Mouse (Mus musculus) cerebellum, adult 2 months (tissue): ENCODE data around the gene Ptpra. TPM values are rescaled to one million over a fixed set of nuclear protein-coding genes. Genes with fewer than 3 reads are reported as not detected.

ENCODE experiments used
- DNase-seq, 2 experiments: peaks; one replicate each; pipeline ENCODE4 v3.0.0; 2021
- H3K27ac ChIP-seq: fragments of 200-500 bp; 2 replicates; pipeline ENCODE4 v1.5.1; 2012; ENCODE audit warnings: low read length, control low read depth, inconsistent platforms; ENCODE audit not compliant: insufficient read depth
- H3K27me3 ChIP-seq: fragments of 200-500 bp; 2 replicates; pipeline ENCODE4 v1.6.1; 2012; ENCODE audit warnings: inconsistent platforms, mild to moderate bottlenecking, low read length, moderate library complexity; ENCODE audit not compliant: control insufficient read depth, insufficient read depth
- H3K4me1 ChIP-seq: fragments of 200-500 bp; 2 replicates; pipeline ENCODE4 v1.6.1; 2011; ENCODE audit warnings: low read length; ENCODE audit not compliant: control insufficient read depth, insufficient read depth
- H3K4me3 ChIP-seq: fragments of 200-500 bp; replicated peaks from 2 replicates; pipeline ENCODE3; 2011; ENCODE audit warnings: mild to moderate bottlenecking, low read depth, low read length, control low read depth; ENCODE audit not compliant: insufficient read depth
- CTCF ChIP-seq: fragments of 200-500 bp; IDR thresholded peaks from 2 replicates; pipeline ENCODE4 v1.5.1; 2011; ENCODE audit warnings: low read depth, mild to moderate bottlenecking, control low read depth, low read length, moderate library complexity, borderline replicate concordance; ENCODE audit not compliant: insufficient read depth
- POLR2A ChIP-seq: fragments of 200-500 bp; IDR thresholded peaks from 2 replicates; pipeline ENCODE4 v1.6.1; 2011; ENCODE audit warnings: low read length, control low read depth, borderline replicate concordance; ENCODE audit not compliant: insufficient read depth
- WGBS: fragments of 180-500 bp; shearing (Covaris S2); methylation state at CpG from one replicate; pipeline ENCODE4 v1.1.7; 2018; 5-methylcytosine and 5-hydroxymethylcytosine counted together
- polyA plus RNA-seq: library from polyadenylated mRNA; depleted of rRNA; stranded (reverse); fragments of >200 nt; gene quantifications from 2 replicates; pipeline ENCODE4 v1.2.3, GENCODE M21; 2012

The Ptpra gene
- polyA plus RNA-seq, 1 experiment, result 159 TPM

DNA sequence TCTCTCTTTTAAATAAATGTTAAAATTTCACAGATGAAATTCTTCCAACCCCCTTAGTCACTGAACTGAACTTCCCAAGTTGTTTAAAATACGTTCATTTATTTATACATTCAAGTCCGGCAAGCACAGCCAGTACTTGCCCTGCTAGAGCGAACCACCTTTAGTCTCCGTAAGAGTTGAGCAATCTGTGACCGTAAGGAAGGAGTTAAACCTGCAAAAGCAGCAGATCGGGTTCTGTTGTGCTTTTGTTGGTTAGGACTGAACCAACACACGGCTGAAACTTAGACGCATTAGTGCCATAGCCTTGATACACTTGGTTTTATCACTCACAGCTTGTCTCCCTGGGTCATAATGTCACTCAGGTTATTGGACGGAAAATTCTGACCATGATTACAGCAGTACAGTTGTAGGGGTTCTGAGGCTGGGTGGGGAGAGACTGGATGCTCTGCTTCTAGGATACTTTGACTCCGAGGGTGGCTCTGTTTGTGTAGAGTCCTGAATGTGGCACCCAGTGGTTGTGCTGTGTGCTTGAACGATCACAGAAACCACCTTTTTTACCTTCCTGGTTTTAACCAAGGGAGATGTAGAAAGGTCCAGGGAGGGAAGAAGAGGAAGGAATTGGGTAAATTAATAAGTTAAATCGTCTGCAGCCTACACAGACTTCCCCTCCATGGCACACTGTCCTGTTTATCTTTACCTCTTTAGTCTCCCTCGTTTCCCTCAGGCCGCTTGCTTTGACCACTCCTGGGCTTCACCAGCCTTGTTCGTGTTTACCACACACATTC is 11.4 kb downstream of the Ptpra start:
- no peak for TF ChIP-seq CTCF
- no peak for TF ChIP-seq POLR2A
- no peak overlapping the region for H3K27ac ChIP-seq
- 77% methylated on average over 15 of the region's 15 CpGs for WGBS
- peaks cover 7% of the 10 kb centered on the region for H3K4me1 ChIP-seq
- H3K27me3 ChIP-seq, result no peaks in the 10 kb centered on the region
- H3K4me3 ChIP-seq, result no peak overlapping the region
- no peak for DNase-seq

DNA sequence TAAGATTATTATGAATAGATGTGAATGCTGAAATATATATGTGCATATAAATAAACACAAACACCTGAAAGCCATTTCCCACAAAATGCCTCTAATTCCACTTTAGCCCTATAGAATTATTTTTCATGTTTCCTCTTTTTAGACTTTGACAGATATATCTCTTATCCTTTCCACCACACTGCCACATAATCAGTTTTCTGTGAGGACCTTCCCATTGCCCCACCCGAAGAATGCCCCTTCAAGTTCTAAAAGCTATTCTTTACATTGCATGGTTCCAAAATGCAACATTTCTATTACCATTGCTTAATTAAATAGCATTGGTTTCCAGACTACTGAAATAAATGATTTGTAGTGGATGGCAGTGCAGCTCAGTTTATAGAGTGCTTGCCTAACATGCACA is 16.4 kb downstream of the Ptpra start:
- Histone ChIP-seq H3K27ac (no peak overlapping the region), H3K4me3 (no peak overlapping the region), H3K27me3 (no peaks in the 10 kb centered on the region), H3K4me1 (no peaks in the 10 kb centered on the region; the same call in 1 of the 2 replicates)
- DNase-seq, result no peak
- TF ChIP-seq CTCF (no peak), POLR2A (no peak)
- 96% methylated on average over 1 of the region's 1 CpGs for WGBS

DNA sequence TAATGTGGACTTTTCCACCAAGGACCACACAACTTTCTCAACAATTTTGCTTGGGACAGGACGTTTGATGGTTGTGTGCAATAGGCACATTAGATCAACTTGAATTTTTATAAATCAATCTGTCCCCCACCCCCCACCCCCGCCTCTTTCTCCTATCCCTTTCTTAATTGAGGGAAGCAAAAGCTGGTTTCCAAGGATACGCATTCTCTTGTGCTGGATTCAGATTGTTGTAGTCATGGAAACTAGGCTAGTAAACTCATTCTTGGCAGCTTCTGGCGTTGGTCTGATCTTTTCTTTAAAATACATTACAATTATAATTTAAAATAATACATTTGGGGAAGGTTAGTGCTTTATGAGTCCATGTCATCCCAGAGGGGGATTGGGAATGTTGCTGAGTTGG is 19.3 kb downstream of the Ptpra start:
- Histone ChIP-seq H3K27me3 (no peaks in the 10 kb centered on the region), H3K4me1 (0 out of 2 replicates have a peak, but pooled peaks cover 2% of the 10 kb centered on the region), H3K4me3 (no peak overlapping the region), H3K27ac (no peak overlapping the region)
- TF ChIP-seq POLR2A (no peak), CTCF (no peak)
- WGBS, result 47% methylated on average over 4 of the region's 4 CpGs
- DNase-seq, result no peak

DNA sequence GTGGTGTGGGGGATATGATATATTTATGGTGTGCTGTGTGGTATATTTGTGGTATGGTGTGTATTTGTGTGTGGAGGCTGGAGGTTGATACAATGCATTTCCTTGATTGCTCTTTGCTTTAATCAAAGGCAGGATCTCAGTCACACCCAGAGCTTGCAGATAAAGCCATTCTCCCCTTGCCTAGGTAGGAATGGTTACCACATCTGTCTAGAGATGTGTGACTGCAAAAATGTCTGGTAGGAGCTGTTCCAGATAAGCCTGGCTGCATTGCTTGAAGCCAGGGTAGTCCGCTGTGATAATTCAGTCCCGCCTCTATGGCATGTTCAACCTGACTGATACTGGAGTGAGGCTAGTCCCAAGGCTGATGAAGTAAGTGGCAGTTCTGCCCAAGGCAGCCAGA is 19.9 kb downstream of the Ptpra start:
- Histone ChIP-seq H3K4me3 (no peak overlapping the region), H3K27me3 (no peaks in the 10 kb centered on the region), H3K4me1 (0 out of 2 replicates have a peak, but pooled peaks cover 2% of the 10 kb centered on the region), H3K27ac (no peak overlapping the region)
- WGBS, result 66% methylated on average over 2 of the region's 2 CpGs
- no peak for DNase-seq
- TF ChIP-seq CTCF (no peak), POLR2A (no peak)

DNA sequence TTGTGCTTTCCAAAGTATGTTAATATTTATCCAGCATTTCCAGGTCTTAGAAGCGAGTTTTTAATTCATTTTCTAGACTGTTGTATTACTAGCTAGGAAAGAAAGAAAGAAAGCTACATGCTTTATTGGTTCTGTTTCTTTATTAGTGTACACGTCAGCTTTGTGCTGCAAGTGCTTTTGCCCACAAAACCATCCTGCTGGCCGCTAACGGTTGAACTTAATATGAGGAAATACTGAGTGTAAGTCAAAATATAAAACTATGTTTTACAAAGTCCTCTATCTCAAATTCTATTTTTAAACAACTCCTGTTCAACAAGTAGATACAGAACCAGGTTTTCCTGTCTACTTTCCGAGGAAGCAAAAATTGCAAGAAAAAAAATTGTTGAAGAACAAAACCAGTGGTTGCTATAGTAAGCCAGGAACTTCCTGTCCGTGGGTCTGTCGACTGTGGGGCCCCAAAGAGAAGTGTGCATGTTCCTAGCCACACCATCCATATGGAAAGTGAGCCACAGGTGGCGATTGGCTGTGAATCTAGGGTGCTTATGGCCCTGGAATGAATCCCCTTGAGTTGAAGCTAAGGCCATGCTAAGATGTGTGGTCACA is 22.9 kb downstream of the Ptpra start:
- peaks cover 13% of the 10 kb centered on the region; the same call in 1 of the 2 replicates for H3K4me1 ChIP-seq
- H3K27ac ChIP-seq, result no peak overlapping the region
- 72% methylated on average over 8 of the region's 8 CpGs for WGBS
- TF ChIP-seq CTCF (no peak), POLR2A (no peak)
- no peak overlapping the region for H3K4me3 ChIP-seq
- no peak for DNase-seq
- H3K27me3 ChIP-seq, result no peaks in the 10 kb centered on the region

DNA sequence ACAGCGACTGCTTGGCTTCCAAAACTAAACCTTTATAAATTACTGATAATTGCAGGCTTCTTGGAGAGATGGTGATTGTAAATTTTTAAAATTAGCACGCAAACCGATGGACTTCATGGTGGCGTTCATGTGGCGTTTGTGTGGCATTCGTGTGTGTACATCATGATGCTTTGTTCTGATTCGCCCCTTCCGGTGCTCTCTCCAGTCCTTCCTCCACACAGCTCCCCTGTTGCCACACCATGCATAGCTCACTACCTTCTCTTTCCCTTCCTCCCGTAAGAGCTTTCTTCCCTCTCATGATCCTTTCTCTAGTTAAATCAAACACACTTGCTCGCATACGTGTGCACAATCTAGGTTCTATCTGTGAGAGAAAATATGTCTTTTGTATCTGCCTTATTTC is 25.7 kb downstream of the Ptpra start:
- 93% methylated on average over 11 of the region's 11 CpGs for WGBS
- no peak for DNase-seq
- no peak overlapping the region for H3K27ac ChIP-seq
- TF ChIP-seq POLR2A, result no peak
- TF ChIP-seq CTCF, result no peak
- no peak overlapping the region for H3K4me3 ChIP-seq
- H3K4me1 ChIP-seq, result peaks cover 13% of the 10 kb centered on the region
- H3K27me3 ChIP-seq, result no peaks in the 10 kb centered on the region

DNA sequence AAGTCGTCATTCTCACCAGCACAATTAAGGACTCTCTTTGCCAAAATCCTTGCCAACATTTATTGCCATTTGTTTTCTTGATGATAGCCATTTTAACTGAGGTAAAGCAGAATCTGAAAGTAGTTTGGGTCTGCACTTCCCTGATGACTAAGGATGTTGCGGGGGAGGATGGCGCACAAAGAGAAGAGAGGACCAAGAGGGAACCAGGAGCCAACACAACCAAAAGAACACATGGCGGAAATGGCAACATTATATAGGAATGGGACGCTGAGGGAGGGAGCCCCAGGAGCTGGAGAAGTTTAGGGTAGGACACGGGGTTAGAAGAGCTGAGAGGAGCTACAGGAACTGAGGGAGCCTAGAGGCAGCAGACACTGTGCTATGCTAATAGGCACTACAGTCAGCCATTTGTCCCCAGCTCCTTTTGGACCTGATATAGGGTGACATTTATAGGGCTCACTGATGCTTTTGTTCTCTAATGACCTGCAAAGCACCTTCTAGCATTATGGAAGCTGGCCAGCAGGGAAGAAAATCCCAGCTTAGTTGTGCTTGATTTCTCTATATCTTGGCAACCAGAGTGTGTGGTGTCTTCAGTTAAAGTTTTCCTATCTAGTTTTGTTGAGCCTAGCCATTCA is 26.7 kb downstream of the Ptpra start:
- Histone ChIP-seq H3K27me3 (no peaks in the 10 kb centered on the region), H3K4me3 (no peak overlapping the region), H3K4me1 (peaks cover 13% of the 10 kb centered on the region), H3K27ac (no peak overlapping the region)
- DNase-seq, result peak in 1 of 2 experiments; percentile 29
- 49% methylated on average over 6 of the region's 6 CpGs for WGBS
- TF ChIP-seq POLR2A, result no peak
- no peak for TF ChIP-seq CTCF
